Mouse (Mus musculus) stomach, embryonic 16.5 days (tissue): ENCODE data around the gene Spen. TPM values are rescaled to one million over a fixed set of nuclear protein-coding genes. Genes with fewer than 3 reads are reported as not detected.

Experiments used
- ATAC-seq: fragments of 200-750 bp; cut with Nextera tagmentation; 2 replicates; pipeline ENCODE4 v1.8.0; 2017; ENCODE audit warnings: moderate number of reproducible peaks, moderate TSS enrichment; ENCODE audit not compliant: insufficient read depth, low FRiP score
- H3K27ac ChIP-seq: fragments of 300-500 bp; sonication (generic); 2 replicates; pipeline ENCODE4 v1.5.1; 2014; ENCODE audit warnings: low read length
- H3K27me3 ChIP-seq: fragments of 300-500 bp; sonication (generic); 2 replicates; pipeline ENCODE4 v1.6.1; 2014; ENCODE audit warnings: low read length, control low read depth, mixed read lengths; ENCODE audit not compliant: control insufficient read depth, insufficient read depth
- H3K36me3 ChIP-seq: fragments of 300-500 bp; sonication (generic); 2 replicates; pipeline ENCODE4 v1.6.1; 2014; ENCODE audit warnings: low read length; ENCODE audit not compliant: control insufficient read depth, insufficient read depth
- H3K4me1 ChIP-seq: fragments of 300-500 bp; sonication (generic); 2 replicates; pipeline ENCODE4 v1.6.1; 2014; ENCODE audit warnings: low read length, control low read depth, mixed read lengths; ENCODE audit not compliant: control insufficient read depth, insufficient read depth
- H3K4me2 ChIP-seq: fragments of 300-500 bp; sonication (generic); 2 replicates; pipeline ENCODE4 v1.6.1; 2014; ENCODE audit warnings: low read depth, low read length, mixed read lengths
- H3K4me3 ChIP-seq: fragments of 300-500 bp; sonication (generic); replicated peaks from 2 replicates; pipeline ENCODE4 v1.5.1; 2014; ENCODE audit warnings: mild to moderate bottlenecking, low read length
- H3K9ac ChIP-seq: fragments of 300-500 bp; sonication (generic); 2 replicates; pipeline ENCODE4 v1.6.1; 2014; ENCODE audit warnings: low read length
- H3K9me3 ChIP-seq: fragments of 300-500 bp; sonication (generic); replicated peaks from 2 replicates; pipeline ENCODE4 v1.6.1; 2016; ENCODE audit warnings: low read length, control low read depth; ENCODE audit not compliant: control insufficient read depth
- WGBS: fragments of 180-500 bp; shearing (Covaris S2); extraction: QIAGEN DNeasy Blood & Tissue Kit; methylation state at CpG from one replicate; pipeline ENCODE4 v1.1.7; 2014; 5-methylcytosine and 5-hydroxymethylcytosine counted together
- polyA plus RNA-seq: library from polyadenylated mRNA; unstranded; fragments of >200 nt; fragmentation: Nextera tagmentation; extraction: Ambion mirVana; gene quantifications from 2 replicates; pipeline ENCODE4 v1.2.1, GENCODE M21; 2015

The Spen gene
- polyA plus RNA-seq, 1 experiment from 2014 or later, result 6.2 TPM

DNA sequence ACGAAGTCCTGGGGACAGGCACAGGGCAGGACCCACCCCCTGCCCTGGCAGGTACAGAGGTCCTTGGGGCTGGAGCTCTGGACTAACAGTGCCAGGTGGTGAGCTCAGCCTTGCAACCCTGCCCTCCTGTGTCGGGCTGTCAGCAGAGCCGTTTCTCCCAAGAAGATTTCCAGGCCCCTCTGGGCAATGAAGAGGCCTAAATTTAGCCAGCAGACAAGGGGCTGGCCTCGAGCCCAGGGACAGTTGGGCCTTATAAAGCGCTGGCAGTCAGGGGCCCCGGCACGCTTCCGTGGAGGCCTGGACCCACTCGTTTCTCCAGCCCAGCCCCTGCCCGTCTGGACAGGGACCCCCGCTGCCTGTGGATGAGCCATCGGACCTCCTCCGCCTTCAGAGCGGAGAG is 117.0 kb downstream of the Spen start:
- H3K27ac ChIP-seq, result peak overlapping the region; percentile 73
- no peaks in the 10 kb centered on the region for H3K36me3 ChIP-seq
- peaks cover 30% of the 10 kb centered on the region for H3K4me1 ChIP-seq
- H3K27me3 ChIP-seq, result no peaks in the 10 kb centered on the region
- H3K4me2 ChIP-seq, result peak overlapping the region; percentile 34
- ATAC-seq, result peak; percentile 27
- peak overlapping the region; percentile 57 for H3K9ac ChIP-seq
- 43% methylated on average over 14 of the region's 14 CpGs for WGBS
- H3K4me3 ChIP-seq, result peak overlapping the region; percentile 24
- H3K9me3 ChIP-seq, result no peaks in the 10 kb centered on the region

DNA sequence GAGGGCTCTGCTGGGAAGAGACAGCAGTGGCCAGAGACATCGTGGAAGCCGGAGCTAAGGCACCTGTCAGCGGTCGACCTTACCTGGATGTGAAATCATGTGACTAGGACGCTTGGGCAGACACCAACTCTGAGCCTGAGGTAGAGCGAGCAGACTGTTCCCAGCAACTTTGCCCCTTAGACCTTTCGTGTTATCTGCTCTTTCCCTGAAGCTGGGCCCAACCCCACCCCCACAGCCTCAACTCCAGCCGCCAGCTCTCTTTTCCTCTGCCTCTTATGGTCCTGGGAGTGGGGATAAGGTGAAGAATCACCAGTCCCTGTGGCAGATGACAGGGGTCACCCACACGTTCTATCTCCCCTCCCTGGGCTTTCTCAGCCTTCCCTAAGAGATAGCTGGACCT is 117.5 kb downstream of the Spen start:
- Histone ChIP-seq H3K9me3 (no peaks in the 10 kb centered on the region), H3K4me2 (no peak overlapping the region), H3K9ac (peak overlapping the region; percentile 57), H3K4me1 (peaks cover 25% of the 10 kb centered on the region), H3K27ac (peak overlapping the region; percentile 73), H3K27me3 (no peaks in the 10 kb centered on the region), H3K36me3 (no peaks in the 10 kb centered on the region), H3K4me3 (no peak overlapping the region)
- no peak for ATAC-seq
- WGBS, result 41% methylated on average over 9 of the region's 9 CpGs

DNA sequence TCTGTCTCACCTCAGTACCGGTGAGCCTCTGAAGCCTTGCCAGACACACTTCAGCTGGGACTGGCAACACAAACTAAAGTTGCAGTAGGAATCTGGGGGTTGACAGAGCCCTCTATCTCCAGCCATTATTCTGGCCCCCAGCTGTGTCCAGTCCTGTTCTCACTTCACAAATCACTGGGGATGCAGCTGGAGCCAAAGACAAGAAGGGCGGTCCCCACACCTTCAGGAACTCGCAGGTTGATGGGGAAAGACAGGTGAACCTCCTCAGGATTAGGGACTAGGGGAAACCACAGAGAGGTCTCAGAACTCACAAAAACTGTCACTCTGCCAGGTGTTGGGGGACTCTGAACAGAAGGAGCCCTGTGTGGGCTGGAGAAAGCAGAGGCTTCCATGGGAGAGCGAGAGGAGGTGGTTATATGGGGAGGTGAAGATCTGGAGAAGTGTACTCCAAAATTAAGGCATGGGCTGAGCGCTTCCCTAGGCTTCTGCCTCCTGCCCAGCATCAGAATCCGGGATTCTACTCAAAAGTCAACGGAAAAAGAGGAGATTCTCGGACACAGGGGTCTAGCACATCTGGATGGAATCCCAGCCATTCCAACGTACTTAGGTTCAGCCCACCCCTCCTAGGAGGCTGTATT is 118.1 kb downstream of the Spen start, which contains the start of gene Hspb7:
Hspb7 (plus strand) TSS at position 588 of the 638 bp plus-strand sequence.
- H3K9ac ChIP-seq, result peak within 1 kb of the TSS; percentile 57
- H3K4me1 ChIP-seq, result peaks cover 23% of the 10 kb centered on the region
- H3K4me3 ChIP-seq, result peak within 1 kb of the TSS; percentile 24
- no peaks in the 10 kb centered on the region for H3K36me3 ChIP-seq
- 53% methylated on average over 9 of the region's 9 CpGs for WGBS
- no peak for ATAC-seq
- peak within 1 kb of the TSS; percentile 34 for H3K4me2 ChIP-seq
- H3K9me3 ChIP-seq, result no peaks in the 10 kb centered on the region
- H3K27ac ChIP-seq, result peak within 1 kb of the TSS; percentile 73
- no peaks in the 10 kb centered on the region for H3K27me3 ChIP-seq

DNA sequence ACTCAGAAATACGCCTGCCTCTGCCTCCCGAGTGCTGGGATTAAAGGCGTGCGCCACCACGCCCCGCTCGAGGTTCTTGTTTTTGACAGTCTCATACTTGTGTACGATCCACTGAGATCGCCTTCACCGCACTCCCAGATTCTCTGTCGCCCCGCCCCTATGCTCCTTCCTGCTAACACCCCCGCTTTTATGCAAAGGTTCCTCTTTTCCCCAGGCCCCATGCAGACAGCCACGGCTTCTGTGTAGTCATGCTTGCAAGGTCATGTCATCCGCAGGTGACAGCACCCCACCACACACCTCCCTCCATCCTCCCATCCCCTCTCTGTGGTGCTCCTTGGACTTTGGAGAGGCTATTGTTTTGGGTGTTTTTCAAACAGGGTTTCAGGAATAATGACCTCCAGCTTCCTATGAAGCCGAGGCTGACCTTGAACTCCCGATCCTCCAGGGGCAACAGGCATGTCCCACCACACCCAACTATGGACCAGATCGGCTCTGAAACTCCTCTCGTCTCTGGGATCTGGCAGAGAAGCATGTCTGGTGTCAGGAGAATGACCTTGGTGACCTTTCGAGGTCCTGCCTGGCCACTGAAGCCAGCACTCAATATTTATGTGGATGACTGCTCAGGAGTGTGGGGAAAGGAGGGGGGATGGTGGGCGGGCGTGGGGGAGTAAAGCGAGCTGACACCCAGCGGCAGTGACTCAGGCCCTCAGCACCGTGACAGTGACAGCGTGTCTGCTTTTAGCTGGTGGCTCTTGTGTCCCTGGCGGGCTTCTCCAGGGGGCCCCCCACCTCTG is 118.8 kb downstream of the Spen start:
- no peak for ATAC-seq
- H3K9me3 ChIP-seq, result no peaks in the 10 kb centered on the region
- no peak overlapping the region for H3K4me3 ChIP-seq
- WGBS, result 60% methylated on average over 27 of the region's 27 CpGs
- no peak overlapping the region for H3K27ac ChIP-seq
- no peak overlapping the region for H3K9ac ChIP-seq
- no peaks in the 10 kb centered on the region for H3K27me3 ChIP-seq
- peaks cover 23% of the 10 kb centered on the region for H3K4me1 ChIP-seq
- H3K36me3 ChIP-seq, result no peaks in the 10 kb centered on the region
- H3K4me2 ChIP-seq, result no peak overlapping the region

Other genes starting within 250 kb of the Spen start
- 9.5 and 12.1 TPM in 2 replicates for gene Epha2, start 237.4 kb downstream of the Spen start, polyA plus RNA-seq
- 3.0 and 3.5 TPM in 2 replicates for gene Fam131c, start 170.4 kb downstream of the Spen start, polyA plus RNA-seq
- gene Clcnka, start 139.9 kb downstream of the Spen start, polyA plus RNA-seq, result 0.17 TPM in 1 of 2 replicates, not detected in the other
- not detected in 2 replicates for gene Clcnkb, start 122.6 kb downstream of the Spen start, polyA plus RNA-seq
- gene Hspb7, start 117.8 kb downstream of the Spen start, polyA plus RNA-seq, result 5.6 and 5.8 TPM in 2 replicates
- not detected in 2 replicates for gene Srarp, start 102.5 kb downstream of the Spen start, polyA plus RNA-seq
- 31.8 and 35.6 TPM in 2 replicates for gene Zbtb17, start 93.9 kb downstream of the Spen start, polyA plus RNA-seq
- gene Fblim1, start 67.5 kb upstream of the Spen start, polyA plus RNA-seq, result 77.2 and 85.0 TPM in 2 replicates
- gene Tmem82, start 80.0 kb upstream of the Spen start, polyA plus RNA-seq, result 2.7 and 3.8 TPM in 2 replicates
- gene Slc25a34, start 85.2 kb upstream of the Spen start, polyA plus RNA-seq, result 0.62 and 1.6 TPM in 2 replicates
- gene Plekhm2, start 126.3 kb upstream of the Spen start, polyA plus RNA-seq, result 4.4 and 6.3 TPM in 2 replicates
- not detected in 2 replicates for gene Rsc1a1, start 147.0 kb upstream of the Spen start, polyA plus RNA-seq
- gene Ddi2, start 184.8 kb upstream of the Spen start, polyA plus RNA-seq, result 18.8 and 19.7 TPM in 2 replicates
- 5.8 and 8.0 TPM in 2 replicates for gene Agmat, start 208.1 kb upstream of the Spen start, polyA plus RNA-seq